Mouse (Mus musculus) forebrain, embryonic 11.5 days (tissue): Measurements from ENCODE around the gene Sox1. TPM values are rescaled to one million over a fixed set of nuclear protein-coding genes. Genes with fewer than 3 reads are reported as not detected.

ENCODE experiments used
- microRNA-seq: library from miRNA; unstranded; fragments of <30 nt; microRNA quantifications from one replicate; pipeline ENCODE4, GENCODE M21; 2016; ENCODE audit not compliant: insufficient number of aligned reads
- polyA plus RNA-seq: library from polyadenylated mRNA; unstranded; fragments of >200 nt; fragmentation: Nextera tagmentation; extraction: Ambion mirVana; gene quantifications from 2 replicates; pipeline ENCODE4 v1.2.1, GENCODE M21; 2014

Gene Sox1
- polyA plus RNA-seq, 1 experiment from 2014 or later: 11.3 TPM

Small RNA genes within 50 kb of the gene (microRNA-seq; reads per million reads assigned to microRNA genes)
- gene Gm25239: not detected

Other genes with a start within 250 kb of the Sox1 start
- gene A230072I06Rik, start 116.5 kb upstream of the Sox1 start, polyA plus RNA-seq: not detected in 2 replicates
- gene Spaca7, start 177.7 kb downstream of the Sox1 start, polyA plus RNA-seq: not detected in 2 replicates